Mouse (Mus musculus): ENCODE measurements around the gene Ulk4.

The Ulk4 gene

GRCm38 (mm10) chr9:120963720-120964119 is 313.3 kb downstream of the Ulk4 start:
- no peak for TF ChIP-seq GATA4 (IDR thresholded peaks at IDR 0.05; ENCODE audit: insufficient replicate concordance, low read length)

- TF ChIP-seq GATA4 (IDR thresholded peaks at IDR 0.05; ENCODE audit: insufficient replicate concordance, low read length) = no peak
Measured at GRCm38 (mm10) chr9:120963104-120963503, 313.9 kb downstream of the Ulk4 start.

GRCm38 (mm10) chr9:120961969-120962700 is 314.9 kb downstream of the Ulk4 start:
- TF ChIP-seq GATA4 (IDR thresholded peaks at IDR 0.05; ENCODE audit: insufficient replicate concordance, low read length) = no peak

GRCm38 (mm10) chr9:120961466-120961865 is 315.5 kb downstream of the Ulk4 start:
- no peak; the same call in 1 of the 2 replicates for TF ChIP-seq GATA4 (IDR thresholded peaks at IDR 0.05; ENCODE audit: insufficient replicate concordance, low read length)

GRCm38 (mm10) chr9:120960611-120961010 is 316.4 kb downstream of the Ulk4 start:
- TF ChIP-seq GATA4 (IDR thresholded peaks at IDR 0.05; ENCODE audit: insufficient replicate concordance, low read length) = no peak

GRCm38 (mm10) chr9:120959225-120959624 is 317.8 kb downstream of the Ulk4 start:
- TF ChIP-seq GATA4 (IDR thresholded peaks at IDR 0.05; ENCODE audit: insufficient replicate concordance, low read length) = no peak

- no peak for TF ChIP-seq GATA4 (IDR thresholded peaks at IDR 0.05; ENCODE audit: insufficient replicate concordance, low read length)
Measured at GRCm38 (mm10) chr9:120958560-120958959, 318.4 kb downstream of the Ulk4 start.

- no peak for TF ChIP-seq GATA4 (IDR thresholded peaks at IDR 0.05; ENCODE audit: insufficient replicate concordance, low read length)
Measured at GRCm38 (mm10) chr9:120958051-120958450, 318.9 kb downstream of the Ulk4 start.

GRCm38 (mm10) chr9:120951947-120952346 is 325.1 kb downstream of the Ulk4 start:
- TF ChIP-seq GATA4 (IDR thresholded peaks at IDR 0.05; ENCODE audit: insufficient replicate concordance, low read length) = no peak

- TF ChIP-seq GATA4 (IDR thresholded peaks at IDR 0.05; ENCODE audit: insufficient replicate concordance, low read length) = no peak
Measured at GRCm38 (mm10) chr9:120950761-120951160, 326.2 kb downstream of the Ulk4 start.

- TF ChIP-seq GATA4 (IDR thresholded peaks at IDR 0.05; ENCODE audit: insufficient replicate concordance, low read length) = no peak
Measured at GRCm38 (mm10) chr9:120948832-120949231, 328.2 kb downstream of the Ulk4 start.

GRCm38 (mm10) chr9:120946131-120946530 is 330.9 kb downstream of the Ulk4 start:
- TF ChIP-seq GATA4 (IDR thresholded peaks at IDR 0.05; ENCODE audit: insufficient replicate concordance, low read length) = no peak

GRCm38 (mm10) chr9:120944211-120944610 is 332.8 kb downstream of the Ulk4 start:
- TF ChIP-seq GATA4 (IDR thresholded peaks at IDR 0.05; ENCODE audit: insufficient replicate concordance, low read length) = no peak

- TF ChIP-seq GATA4 (IDR thresholded peaks at IDR 0.05; ENCODE audit: insufficient replicate concordance, low read length) = no peak
Measured at GRCm38 (mm10) chr9:120943757-120944156, 333.2 kb downstream of the Ulk4 start.

- TF ChIP-seq GATA4 (IDR thresholded peaks at IDR 0.05; ENCODE audit: insufficient replicate concordance, low read length) = no peak
Measured at GRCm38 (mm10) chr9:120940858-120941257, 336.1 kb downstream of the Ulk4 start.

GRCm38 (mm10) chr9:120936351-120936750 is 340.6 kb downstream of the Ulk4 start:
- TF ChIP-seq GATA4 (IDR thresholded peaks at IDR 0.05; ENCODE audit: insufficient replicate concordance, low read length) = no peak

- TF ChIP-seq GATA4 (IDR thresholded peaks at IDR 0.05; ENCODE audit: insufficient replicate concordance, low read length) = no peak
Measured at GRCm38 (mm10) chr9:120935634-120935922, 341.4 kb downstream of the Ulk4 start.
